Mouse (Mus musculus) forebrain, embryonic 14.5 days (tissue): Measurements from ENCODE around the gene Olfr961. TPM values are rescaled to one million over a fixed set of nuclear protein-coding genes. Genes with fewer than 3 reads are reported as not detected.

Experiments used
- ATAC-seq: fragments of 200-750 bp; cut with Nextera tagmentation; 2 replicates; pipeline ENCODE4 v1.8.0; 2017; ENCODE audit warnings: mild to moderate bottlenecking, moderate library complexity
- DNase-seq: peaks from one replicate; pipeline ENCODE4 v3.0.0-alpha.2; 2015; ENCODE audit warnings: low spot score
- H3K27ac ChIP-seq: fragments of 300-500 bp; sonication (generic); 2 replicates; pipeline ENCODE4 v1.5.1; 2014; ENCODE audit warnings: low read depth, mild to moderate bottlenecking, control low read depth, low read length, moderate library complexity
- H3K27me3 ChIP-seq: fragments of 300-500 bp; sonication (generic); replicated peaks from 2 replicates; pipeline ENCODE4 v1.6.1; 2014; ENCODE audit warnings: low read length, control low read depth, mixed read lengths; ENCODE audit not compliant: control insufficient read depth, insufficient read depth
- H3K36me3 ChIP-seq: fragments of 300-500 bp; sonication (generic); 2 replicates; pipeline ENCODE4 v1.6.1; 2014; ENCODE audit warnings: low read length, control low read depth; ENCODE audit not compliant: control insufficient read depth, insufficient read depth
- H3K4me1 ChIP-seq: fragments of 300-500 bp; sonication (generic); 2 replicates; pipeline ENCODE4 v1.6.1; 2014; ENCODE audit warnings: antibody characterized with exemption, low read length, control low read depth; ENCODE audit not compliant: control insufficient read depth, insufficient read depth
- H3K4me2 ChIP-seq: fragments of 300-500 bp; sonication (generic); 2 replicates; pipeline ENCODE4 v1.6.1; 2014; ENCODE audit warnings: mild to moderate bottlenecking, control low read depth, low read length
- H3K4me3 ChIP-seq: fragments of 300-500 bp; sonication (generic); 2 replicates; pipeline ENCODE4 v1.5.1; 2014; ENCODE audit warnings: low read depth, low read length, control low read depth
- H3K9ac ChIP-seq: fragments of 300-500 bp; sonication (generic); 2 replicates; pipeline ENCODE4 v1.6.1; 2014; ENCODE audit warnings: mild to moderate bottlenecking, low read length, control low read depth, moderate library complexity
- H3K9me3 ChIP-seq: fragments of 300-500 bp; sonication (generic); replicated peaks from 2 replicates; pipeline ENCODE4 v1.6.1; 2016; ENCODE audit warnings: low read length, control low read depth, mixed read lengths; ENCODE audit not compliant: control insufficient read depth
- WGBS: fragments of 180-500 bp; shearing (Covaris S2); extraction: QIAGEN DNeasy Blood & Tissue Kit; methylation state at CpG from one replicate; pipeline ENCODE4 v1.1.7; 2014; 5-methylcytosine and 5-hydroxymethylcytosine counted together
- polyA plus RNA-seq: library from polyadenylated mRNA; unstranded; fragments of >200 nt; fragmentation: Nextera tagmentation; extraction: Ambion mirVana; gene quantifications from 2 replicates; pipeline ENCODE4 v1.2.1, GENCODE M21; 2014

Gene Olfr961
- polyA plus RNA-seq, 1 experiment from 2014 or later: not detected

GRCm38 (mm10) chr9:39678557-39678956 lies 33.7 kb downstream of the Olfr961 start:
- 98% methylated on average over 2 of the region's 2 CpGs for WGBS
- no peaks in the 10 kb centered on the region for H3K36me3 ChIP-seq
- H3K4me2 ChIP-seq: no peak overlapping the region
- no peak overlapping the region for H3K4me3 ChIP-seq
- H3K4me1 ChIP-seq: no peaks in the 10 kb centered on the region
- no peaks in the 10 kb centered on the region for H3K9me3 ChIP-seq
- no peak overlapping the region for H3K9ac ChIP-seq
- ATAC-seq (no peak), DNase-seq (no peak)
- H3K27ac ChIP-seq: no peak overlapping the region
- no peaks in the 10 kb centered on the region for H3K27me3 ChIP-seq

- Histone ChIP-seq H3K27ac (no peak overlapping the region), H3K9ac (no peak overlapping the region), H3K36me3 (no peaks in the 10 kb centered on the region), H3K27me3 (no peaks in the 10 kb centered on the region), H3K4me1 (no peaks in the 10 kb centered on the region), H3K4me3 (no peak overlapping the region), H3K9me3 (no peaks in the 10 kb centered on the region), H3K4me2 (no peak overlapping the region)
- 59% methylated on average over 2 of the region's 2 CpGs for WGBS
- DNase-seq: peak; percentile 13
- ATAC-seq: no peak
Observed at GRCm38 (mm10) chr9:39679280-39679679, 34.4 kb downstream of the Olfr961 start.

Other genes with a start within 250 kb of the Olfr961 start
- gene Olfr952, start 217.9 kb upstream of the Olfr961 start, polyA plus RNA-seq: not detected in 2 replicates
- gene Olfr954, start 188.4 kb upstream of the Olfr961 start, polyA plus RNA-seq: not detected in 2 replicates
- not detected in 2 replicates for gene Olfr955, start 173.1 kb upstream of the Olfr961 start, polyA plus RNA-seq
- not detected in 2 replicates for gene Olfr44, start 151.1 kb upstream of the Olfr961 start, polyA plus RNA-seq
- gene Olfr957, start 129.3 kb upstream of the Olfr961 start, polyA plus RNA-seq: not detected in 2 replicates
- not detected in 2 replicates for gene Olfr958, start 91.0 kb upstream of the Olfr961 start, polyA plus RNA-seq
- not detected in 2 replicates for gene Olfr959, start 69.5 kb upstream of the Olfr961 start, polyA plus RNA-seq
- 51.5 and 68.6 TPM in 2 replicates for gene AW551984, start 40.7 kb upstream of the Olfr961 start, polyA plus RNA-seq
- gene Olfr148, start 34.4 kb upstream of the Olfr961 start, polyA plus RNA-seq: not detected in 2 replicates
- gene Olfr960, start 23.7 kb upstream of the Olfr961 start, polyA plus RNA-seq: not detected in 2 replicates
- not detected in 2 replicates for gene Olfr963, start 22.1 kb downstream of the Olfr961 start, polyA plus RNA-seq
- gene Olfr149, start 62.0 kb downstream of the Olfr961 start, polyA plus RNA-seq: not detected in 2 replicates
- gene Olfr965, start 66.3 kb downstream of the Olfr961 start, polyA plus RNA-seq: not detected in 2 replicates
- not detected in 2 replicates for gene Olfr150, start 85.9 kb downstream of the Olfr961 start, polyA plus RNA-seq
- gene Olfr967, start 101.2 kb downstream of the Olfr961 start, polyA plus RNA-seq: not detected in 2 replicates
- not detected in 2 replicates for gene Olfr968, start 138.2 kb downstream of the Olfr961 start, polyA plus RNA-seq
- gene Olfr969, start 145.9 kb downstream of the Olfr961 start, polyA plus RNA-seq: not detected in 2 replicates
- gene Olfr970, start 163.8 kb downstream of the Olfr961 start, polyA plus RNA-seq: not detected in 2 replicates
- not detected in 2 replicates for gene Olfr971, start 191.8 kb downstream of the Olfr961 start, polyA plus RNA-seq
- gene Olfr972, start 221.3 kb downstream of the Olfr961 start, polyA plus RNA-seq: not detected in 2 replicates